Mouse (Mus musculus) megakaryocyte, embryonic 14.5 days (primary cell): ENCODE measurements around the gene Adam34. TPM values are rescaled to one million over a fixed set of nuclear protein-coding genes. Genes with fewer than 3 reads are reported as not detected.
"Not testable (repeated sequence)": the region's sequence is repeated elsewhere in the genome, so short reads cannot be mapped to it uniquely, and the experiment has no call there.

ENCODE experiments used
- H3K27me3 ChIP-seq: replicated peaks from 2 replicates; pipeline ENCODE3; 2012; ENCODE audit warnings: inconsistent platforms
- H3K36me3 ChIP-seq: replicated peaks from 2 replicates; pipeline ENCODE3; 2012; ENCODE audit warnings: low read length, inconsistent platforms, mixed read lengths
- H3K4me1 ChIP-seq: 2 replicates; pipeline ENCODE4 v1.6.1; 2012; ENCODE audit warnings: inconsistent platforms
- H3K4me3 ChIP-seq: replicated peaks from 2 replicates; pipeline ENCODE3; 2012; ENCODE audit warnings: moderate library complexity, mild to moderate bottlenecking, inconsistent platforms
- H3K9me3 ChIP-seq: 2 replicates; pipeline ENCODE4 v1.6.1; 2012; ENCODE audit warnings: inconsistent platforms
- FLI1 ChIP-seq: IDR thresholded peaks from 2 replicates; pipeline ENCODE4 v1.6.1; 2012; ENCODE audit warnings: low read length, inconsistent platforms, mixed read lengths
- GATA1 ChIP-seq: IDR thresholded peaks from 3 replicates; pipeline ENCODE4 v1.6.1; 2012; ENCODE audit warnings: mixed read lengths, low read length, inconsistent platforms, borderline replicate concordance
- polyA plus RNA-seq: library from polyadenylated mRNA; stranded (reverse); fragments of >175 nt; gene quantifications from 2 replicates; pipeline ENCODE4 v1.2.3, GENCODE M21; 2012; ENCODE audit warnings: low replicate concordance; ENCODE audit not compliant: insufficient read depth

The Adam34 gene
- polyA plus RNA-seq: not detected in 2 replicates

- no peak within 1 kb of the TSS for H3K4me3 ChIP-seq
- peaks cover 7% of the 10 kb centered on the region for H3K9me3 ChIP-seq
- TF ChIP-seq FLI1: no peak
- TF ChIP-seq GATA1: no peak
- no peaks in the 10 kb centered on the region for H3K4me1 ChIP-seq
- H3K27me3 ChIP-seq: no peaks in the 10 kb centered on the region
- no peaks in the 10 kb centered on the region for H3K36me3 ChIP-seq
These were observed at the start of gene Adam34 for GRCm38 (mm10) chr8:43709949-43710348. Adam34 (minus strand) TSS chr8:43710049.

- Histone ChIP-seq H3K27me3 (no peaks in the 10 kb centered on the region), H3K4me1 (no peaks in the 10 kb centered on the region), H3K9me3 (no peaks in the 10 kb centered on the region), H3K36me3 (no peaks in the 10 kb centered on the region), H3K4me3 (no peak within 1 kb of the TSS)
- no peak for TF ChIP-seq GATA1
- TF ChIP-seq FLI1: no peak
These were observed 82.7 kb downstream of the Adam34 start, which contains the start of gene Gm5346 for GRCm38 (mm10) chr8:43627176-43627575. Gm5346 (minus strand) TSS chr8:43627276.

GRCm38 (mm10) chr8:43616046-43616445, 93.8 kb downstream of the Adam34 start:
- Histone ChIP-seq H3K4me1 (no peaks in the 10 kb centered on the region), H3K4me3 (no peak overlapping the region), H3K27me3 (no peaks in the 10 kb centered on the region), H3K36me3 (no peaks in the 10 kb centered on the region), H3K9me3 (no peaks in the 10 kb centered on the region)
- TF ChIP-seq FLI1 (no peak), GATA1 (no peak)

- H3K4me3 ChIP-seq, H3K36me3 ChIP-seq, H3K27me3 ChIP-seq, H3K9me3 ChIP-seq, H3K4me1 ChIP-seq: not testable (repeated sequence)
These were observed 106.2 kb downstream of the Adam34 start for GRCm38 (mm10) chr8:43603657-43604056.

GRCm38 (mm10) chr8:43603166-43603565, 106.7 kb downstream of the Adam34 start:
- not testable (repeated sequence) for H3K9me3 ChIP-seq, H3K4me3 ChIP-seq, H3K36me3 ChIP-seq, H3K4me1 ChIP-seq, H3K27me3 ChIP-seq

Other genes starting within 250 kb of the Adam34 start
- gene Adam26b, start 181.9 kb downstream of the Adam34 start, polyA plus RNA-seq: not detected in 2 replicates
- not detected in 2 replicates for gene Adam26a, start 133.3 kb downstream of the Adam34 start, polyA plus RNA-seq
- gene Gm5346, start 82.8 kb downstream of the Adam34 start, polyA plus RNA-seq: not detected in 2 replicates